Mouse (Mus musculus) testis, adult 10 weeks (tissue): Measurements from ENCODE around the gene Klhdc7a. TPM values are rescaled to one million over a fixed set of nuclear protein-coding genes. Genes with fewer than 3 reads are reported as not detected.

ENCODE experiments used
- polyA plus RNA-seq: library from polyadenylated mRNA; stranded (reverse); fragments of 350-450 nt; fragmentation: Illumina TruSeq; extraction: RNeasy Lipid Tissue Mini Kit (QIAGEN cat#74804); gene quantifications from one replicate; pipeline ENCODE4 v1.2.3, GENCODE M21; 2014; ENCODE audit warnings: low read depth, low replicate concordance

Klhdc7a gene
- polyA plus RNA-seq, result 0.48 TPM

GRCm38 (mm10) chr4:139967922-139968321 is at the start of gene Klhdc7a:
Klhdc7a (minus strand) TSS chr4:139968026.

Other genes with a start within 250 kb of the Klhdc7a start
- not detected for gene Pax7, start 134.5 kb downstream of the Klhdc7a start, polyA plus RNA-seq